Mouse (Mus musculus) neutrophil, adult 5-6 weeks (primary cell): Measurements from ENCODE around the gene Extl2. TPM values are rescaled to one million over a fixed set of nuclear protein-coding genes. Genes with fewer than 3 reads are reported as not detected.

Experiments used
- ATAC-seq: fragments of 151-379, 151-347 bp; 2 replicates; pipeline ENCODE4 v1.8.0; 2017; ENCODE audit warnings: mild to moderate bottlenecking, moderate TSS enrichment; ENCODE audit not compliant: insufficient number of reproducible peaks, poor library complexity, low FRiP score, severe bottlenecking; ENCODE audit errors: extremely low read depth
- total RNA-seq: library from RNA; stranded (forward); fragments of 200-1000 nt; gene quantifications from 2 replicates; pipeline ENCODE4 v1.2.3, GENCODE M21; 2017

The Extl2 gene
- total RNA-seq, 1 experiment from 2014 or later, result 1.6 TPM

DNA sequence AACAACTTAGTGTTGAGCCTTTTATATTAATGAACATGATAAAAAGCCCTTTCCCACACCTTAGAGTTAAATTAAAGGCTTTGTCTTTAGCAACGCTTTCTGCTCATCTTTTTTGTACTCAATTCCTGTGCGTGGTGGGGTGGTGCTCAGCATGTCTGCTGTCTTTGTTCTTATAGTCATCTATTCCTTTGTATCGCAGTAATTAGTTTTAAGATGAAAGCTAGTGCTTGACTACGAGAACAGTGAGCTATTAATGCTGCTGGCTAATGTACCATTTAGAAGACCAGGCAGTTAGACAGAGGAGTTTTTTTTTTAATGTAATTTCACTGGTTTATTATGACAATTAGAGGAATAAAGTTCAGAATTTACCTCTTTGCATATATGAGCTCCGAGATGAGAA lies 53.1 kb downstream of the Extl2 start:
- no peak for ATAC-seq

DNA sequence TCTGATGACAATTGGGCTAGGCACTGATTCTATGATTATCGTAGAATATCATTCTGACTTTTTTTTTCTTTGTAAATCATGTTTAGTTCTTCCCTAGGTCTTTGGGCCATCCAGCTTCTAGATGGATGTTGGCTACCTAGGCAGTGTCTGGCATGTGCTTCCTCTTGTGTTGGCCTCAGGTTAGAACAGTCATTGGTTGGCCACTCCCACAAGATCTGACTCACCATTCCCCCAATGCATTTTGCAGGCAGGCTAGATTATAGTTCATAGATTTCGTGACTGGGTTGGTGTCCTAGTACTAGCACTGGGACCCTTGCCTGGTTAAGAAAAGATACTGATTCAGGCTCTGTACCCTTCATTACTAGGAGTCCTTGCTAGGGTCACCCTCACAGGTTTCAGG lies 54.9 kb downstream of the Extl2 start:
- ATAC-seq, result no peak

DNA sequence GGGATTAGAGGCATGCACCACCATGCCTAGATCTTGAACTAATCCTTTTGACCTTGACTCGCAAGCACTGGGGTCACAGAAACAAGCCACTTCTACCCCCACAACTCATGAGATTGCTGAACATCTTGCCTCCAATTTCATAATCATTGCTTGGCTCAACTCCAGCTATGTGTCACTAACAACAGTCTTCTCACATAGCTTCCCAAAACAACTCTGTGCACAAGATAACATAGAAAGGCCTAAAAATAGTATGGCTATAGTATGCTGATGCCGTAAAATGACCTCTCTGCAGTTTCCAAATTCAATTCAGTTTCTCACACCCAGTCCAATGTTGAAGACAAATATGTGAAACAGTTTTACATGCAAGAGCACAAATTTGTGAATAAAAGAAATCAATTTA lies 65.3 kb downstream of the Extl2 start:
- ATAC-seq, result no peak

DNA sequence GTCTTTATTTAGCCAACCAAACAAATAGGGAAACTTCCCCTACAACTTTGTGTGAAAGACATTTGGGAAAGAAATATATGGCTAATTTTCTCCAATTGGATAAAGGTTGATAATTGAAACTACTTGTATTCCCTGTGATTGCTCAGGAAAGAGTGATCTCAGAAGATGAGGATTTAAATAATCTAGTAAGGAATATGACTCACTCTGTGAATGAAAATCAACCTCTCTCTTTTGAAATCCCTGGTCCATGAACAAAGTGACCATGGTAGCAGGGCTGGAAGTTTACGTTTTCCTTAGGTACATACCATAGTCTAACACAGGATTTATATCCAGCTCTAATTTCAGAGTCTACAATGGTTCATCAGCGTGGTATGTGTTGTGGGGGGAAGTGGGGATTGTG lies 69.5 kb downstream of the Extl2 start:
- ATAC-seq, result no peak

DNA sequence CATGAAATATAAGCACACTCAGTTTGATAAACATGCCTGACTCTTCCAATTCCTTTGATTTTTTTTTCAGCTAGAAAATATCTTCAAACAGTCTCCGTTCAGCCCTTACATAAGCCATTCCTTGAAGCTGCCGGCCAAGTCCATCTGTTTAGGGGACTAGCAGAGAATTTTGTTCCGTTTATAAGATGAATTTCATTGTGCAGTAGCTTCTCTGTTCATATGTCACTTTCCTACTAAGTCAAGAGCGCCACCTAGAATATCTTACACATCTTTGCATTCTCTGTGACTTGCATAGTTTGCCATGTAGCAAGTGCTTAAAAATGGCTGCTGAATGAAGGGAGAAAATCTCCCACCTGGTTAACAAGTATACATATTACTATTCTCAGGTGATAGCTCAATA lies 71.2 kb downstream of the Extl2 start:
- no peak for ATAC-seq

Other genes starting within 250 kb of the Extl2 start
- gene Dph5, start 119.6 kb upstream of the Extl2 start, total RNA-seq, result 43.5 and 46.9 TPM in 2 replicates
- gene Slc30a7, start 56 bp upstream of the Extl2 start, total RNA-seq, result 41.7 and 53.7 TPM in 2 replicates
- gene Vcam1, start 122.2 kb downstream of the Extl2 start, total RNA-seq, result 0.12 TPM in 2 replicates
- 0.12 TPM in 1 of 2 replicates, not detected in the other for gene Gpr88, start 246.0 kb downstream of the Extl2 start, total RNA-seq